Mouse (Mus musculus) urinary bladder, postnatal 4 days (tissue): Measurements from ENCODE around the gene Bcor.

Experiments
- DNase-seq, 2 experiments: peaks; one replicate each; pipeline ENCODE4 v3.0.0; 2021 to 2022; ENCODE audit warnings: low spot score in 2 of 2

The Bcor gene

DNA sequence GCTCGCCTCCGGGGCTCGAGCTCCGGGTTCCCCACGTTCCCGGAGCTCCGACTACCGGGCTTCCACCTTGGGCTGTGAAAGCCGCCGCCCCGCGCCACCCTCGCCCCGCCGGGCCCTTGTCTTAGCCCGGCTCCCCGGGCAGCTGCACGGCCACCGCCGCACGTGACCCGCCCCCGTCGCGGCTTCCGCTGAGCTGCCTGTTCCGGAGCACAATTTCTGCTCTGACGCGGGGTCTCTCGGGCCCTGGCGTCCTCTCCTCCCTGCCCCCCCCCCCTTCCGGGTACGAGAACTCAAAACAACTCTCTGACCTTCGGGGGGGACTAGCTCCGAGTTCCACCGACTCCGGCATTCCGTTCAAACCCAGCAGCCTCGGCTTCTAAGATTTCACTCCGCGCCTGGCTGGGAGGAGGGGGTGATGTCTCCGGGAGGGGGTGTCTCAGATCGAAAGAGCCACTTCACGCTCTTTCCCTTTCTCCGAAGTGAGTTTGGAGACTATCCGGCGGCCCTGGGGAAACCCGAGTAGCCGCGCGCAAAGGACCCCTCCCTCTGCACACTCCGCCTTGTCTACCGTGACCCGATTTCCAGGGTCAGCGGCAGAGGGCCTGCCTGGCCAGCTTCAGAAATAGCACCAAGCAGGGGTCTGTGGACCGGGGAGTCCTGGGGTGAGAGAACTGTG lies at the start of gene Bcor:
Gene Bcor, minus strand, starts transcription at position 375 of the 676 bp plus-strand sequence.
- peak; percentile 43 to 63 for DNase-seq

DNA sequence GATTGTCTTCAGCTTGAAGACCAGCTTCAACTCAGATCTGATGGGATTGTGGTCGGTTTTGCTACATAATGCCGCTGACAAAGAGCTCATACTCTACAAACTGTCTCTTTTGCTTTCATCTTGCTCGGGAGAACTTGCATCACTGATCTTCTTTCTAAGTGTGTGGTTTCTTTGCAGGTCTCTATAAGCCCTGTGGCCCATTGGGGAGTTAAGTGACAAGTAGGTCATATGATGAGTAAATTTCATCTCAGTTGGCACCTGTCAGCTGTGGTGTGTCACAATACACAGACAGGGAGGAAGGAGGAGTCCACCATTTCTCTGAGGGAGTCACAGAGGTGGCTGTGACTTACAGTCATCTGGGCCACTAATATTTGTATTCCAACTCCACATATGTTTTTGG lies 42.8 kb upstream of the Bcor start:
- DNase-seq: no peak

DNA sequence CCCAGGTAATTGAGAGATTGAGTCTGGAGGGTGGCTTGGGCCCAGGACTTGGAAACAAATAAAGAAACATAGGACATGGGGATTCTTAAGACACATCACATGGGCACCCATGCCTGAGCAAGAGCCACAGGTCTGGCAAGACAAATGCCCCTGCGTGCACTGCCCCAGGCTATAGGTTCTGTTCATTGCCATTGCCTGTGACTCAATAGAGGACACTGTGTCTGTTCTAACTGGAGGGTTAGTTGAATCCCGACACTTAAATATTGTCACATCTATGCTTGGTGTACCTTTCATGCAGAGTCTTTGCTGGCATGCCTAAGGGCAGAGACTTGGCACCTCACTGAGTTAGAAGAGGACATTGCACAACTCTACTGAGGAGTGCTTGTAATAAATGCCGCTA lies 41.0 kb upstream of the Bcor start:
- DNase-seq: no peak

DNA sequence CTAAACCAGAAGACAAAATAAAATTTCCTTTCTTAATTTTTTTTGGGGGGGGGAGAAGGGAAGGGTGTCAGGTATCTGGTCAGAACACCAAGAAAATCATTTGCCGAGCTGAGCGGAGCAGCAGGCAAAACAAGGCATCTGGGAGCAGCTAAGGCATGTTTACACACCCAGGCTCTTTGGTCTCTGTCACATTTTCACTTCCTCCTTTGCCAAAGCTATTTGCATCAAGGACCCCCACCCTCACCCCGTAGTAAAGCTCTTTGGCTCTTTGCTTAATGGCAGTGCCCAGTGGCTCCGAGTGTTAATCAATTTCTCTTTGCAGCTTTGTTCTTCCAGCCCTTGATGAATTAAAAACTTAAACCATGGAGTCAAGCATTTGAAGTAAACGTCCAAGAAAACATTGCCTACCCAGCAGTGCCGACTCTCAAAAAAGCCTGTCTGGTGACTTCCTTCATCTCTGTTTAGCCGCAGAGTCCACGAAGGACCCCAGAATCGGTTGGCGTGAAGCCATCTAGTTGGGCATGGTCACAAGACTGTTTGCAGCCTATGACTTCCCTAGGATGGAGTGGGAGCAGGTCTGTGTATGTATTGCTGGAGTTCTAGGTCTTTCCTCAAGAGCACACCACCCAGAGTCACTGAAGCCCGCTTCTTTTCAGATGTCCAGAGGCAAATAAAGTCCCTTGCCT lies 35.2 kb upstream of the Bcor start:
- DNase-seq: no peak

DNA sequence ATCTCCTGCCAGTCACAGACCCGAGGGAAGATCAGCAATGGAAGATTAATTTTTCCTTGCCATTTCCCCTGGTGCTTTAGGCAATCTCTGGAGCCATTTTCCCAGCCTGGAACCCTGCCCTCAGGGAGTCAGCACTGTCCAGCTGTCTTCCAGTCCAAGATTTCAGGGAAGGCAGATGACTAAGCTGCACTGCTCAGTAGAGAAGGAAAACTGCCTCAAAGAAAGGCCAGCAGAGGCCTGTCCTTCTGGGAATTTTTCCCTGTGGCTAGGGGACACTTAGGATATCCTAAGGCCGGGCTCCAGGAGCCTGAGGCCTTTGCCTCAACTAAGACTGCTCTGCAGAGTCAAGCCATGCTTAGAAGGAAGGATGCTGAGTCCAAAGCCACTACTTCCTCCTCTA lies 32.2 kb upstream of the Bcor start:
- DNase-seq: no peak

DNA sequence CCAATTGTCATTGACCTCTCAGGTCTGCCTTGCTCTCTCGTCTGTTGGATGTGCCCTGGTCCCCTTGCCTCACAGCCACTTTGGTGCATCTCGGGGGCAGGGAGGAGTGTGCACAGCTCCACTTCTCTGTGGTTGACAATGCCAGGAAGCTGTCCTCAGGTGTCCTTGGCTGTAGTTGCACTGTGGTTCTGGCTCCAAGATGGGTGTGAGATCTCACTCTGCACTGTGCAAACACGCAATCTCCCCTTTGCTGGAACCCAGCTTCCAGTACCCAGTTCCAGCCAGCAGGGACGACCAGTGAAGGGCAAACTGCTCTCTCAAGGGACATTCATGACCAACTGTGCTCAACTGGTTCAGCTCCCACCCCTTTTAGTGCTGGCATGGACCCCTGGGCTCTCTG lies 29.4 kb upstream of the Bcor start:
- no peak for DNase-seq

DNA sequence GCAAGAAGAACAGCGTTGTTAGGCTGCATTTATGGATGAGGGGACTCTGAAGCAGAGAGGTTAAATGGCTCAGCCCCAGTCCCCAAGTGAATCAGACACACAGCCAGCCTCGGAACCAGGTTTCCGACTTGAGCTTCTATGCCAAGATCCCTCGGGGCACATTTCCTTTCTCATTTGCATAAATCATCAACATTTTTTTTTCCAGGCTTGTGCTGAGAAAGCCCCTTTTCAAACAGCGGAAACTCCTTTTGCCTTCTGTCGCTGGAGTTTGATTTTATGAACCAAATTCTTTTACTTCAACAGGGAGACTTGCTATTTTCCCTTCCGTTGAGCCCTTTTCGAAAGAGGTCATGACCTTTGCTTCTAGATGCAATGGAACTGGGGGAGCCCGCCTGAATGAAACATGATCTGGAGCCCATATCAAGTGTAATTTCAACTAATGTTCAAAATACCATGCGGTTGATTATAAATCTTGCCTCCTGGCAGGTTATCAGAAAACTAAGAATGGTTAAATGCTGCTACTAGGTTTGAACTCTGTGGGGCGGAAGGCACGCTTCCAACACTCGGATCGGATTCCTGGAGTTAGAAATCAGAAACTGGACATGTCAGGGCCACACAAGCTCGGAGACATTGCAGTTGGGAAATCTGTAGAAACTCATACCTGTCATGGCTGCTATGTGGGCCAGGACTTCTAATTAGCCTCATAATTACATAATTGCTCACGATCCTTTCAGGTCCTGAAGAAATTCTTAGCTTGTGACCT lies 15.2 kb upstream of the Bcor start:
- no peak for DNase-seq

DNA sequence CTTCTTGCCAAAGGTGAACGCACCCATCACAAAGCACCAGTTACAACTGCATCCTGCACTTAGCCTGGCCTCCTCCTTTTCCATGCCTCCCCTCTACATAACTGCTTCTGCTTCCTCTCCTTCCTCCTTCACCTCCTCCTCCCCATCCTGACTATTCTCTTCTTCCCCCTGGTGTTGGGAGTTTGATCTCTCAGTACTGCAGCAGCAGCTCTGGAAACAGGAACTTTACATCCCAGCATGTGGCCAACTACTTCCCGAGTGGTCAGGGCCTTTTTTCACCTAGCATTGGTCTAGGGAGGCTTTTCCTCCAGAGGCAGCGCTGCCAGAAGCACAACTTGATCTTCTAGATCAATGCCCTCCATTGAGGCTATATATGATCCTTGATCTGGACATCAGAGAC lies 10.0 kb upstream of the Bcor start:
- DNase-seq: no peak

DNA sequence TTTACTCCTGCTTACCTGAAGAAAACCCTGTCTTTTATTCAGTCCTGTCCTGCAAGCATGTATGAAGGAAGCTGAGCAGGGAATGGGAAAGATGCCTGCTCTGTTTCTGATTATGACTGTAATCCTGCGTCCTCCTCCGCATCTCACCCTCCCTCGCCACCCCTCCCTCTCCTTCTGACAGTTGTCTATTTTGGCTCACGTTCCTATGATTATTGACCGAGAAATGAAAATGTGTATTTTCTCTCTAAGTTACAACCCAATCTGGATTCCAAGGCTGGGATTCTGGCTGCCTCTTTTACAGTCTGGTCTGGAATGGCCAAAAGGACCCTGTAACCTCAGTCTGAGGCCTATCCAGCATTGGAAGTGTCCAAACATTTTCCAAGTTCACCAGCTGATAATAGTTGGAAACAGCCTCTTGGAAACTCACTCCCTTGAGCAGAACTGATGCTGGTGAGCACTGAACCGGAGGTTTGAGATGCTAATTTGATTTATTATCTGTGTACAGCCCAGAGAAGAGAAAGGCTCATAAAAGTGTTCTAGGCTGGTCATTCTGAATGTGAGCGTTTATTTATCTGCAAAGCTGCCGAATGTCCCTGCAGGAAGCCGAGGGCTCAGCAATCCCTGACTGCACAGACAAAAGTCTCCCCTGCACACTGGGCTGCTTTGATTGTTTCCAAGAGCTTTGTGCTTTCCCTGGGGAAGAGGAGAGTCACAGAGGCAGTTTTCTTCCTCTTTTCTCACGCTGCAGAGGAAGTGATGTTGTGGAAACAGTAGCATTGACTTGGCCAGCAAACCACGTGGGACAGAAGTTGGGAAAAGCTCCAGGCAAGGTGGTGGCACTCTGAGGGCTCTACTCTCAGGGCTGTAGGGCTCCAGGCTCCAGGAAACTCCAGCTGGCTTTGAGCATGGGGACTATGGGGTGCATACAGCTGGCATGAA lies 4.7 kb upstream of the Bcor start:
- DNase-seq: no peak

DNA sequence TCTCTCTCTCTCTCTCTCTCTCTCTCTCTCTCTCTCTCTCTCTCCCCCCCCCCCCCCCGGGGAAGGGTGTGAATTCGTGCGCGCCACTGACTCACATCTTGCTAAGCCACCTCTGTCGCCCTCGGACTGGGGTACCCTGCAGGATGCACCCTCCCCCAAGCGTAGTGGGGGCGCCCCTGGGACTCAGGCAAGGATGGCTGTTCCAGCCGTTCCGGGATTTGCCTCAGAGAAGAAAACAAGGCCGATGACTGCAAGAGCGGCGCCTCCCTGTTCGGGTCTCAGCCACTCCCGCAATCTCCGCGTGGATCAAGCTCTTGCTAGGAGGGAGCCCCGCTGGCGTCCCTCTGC lies 647 bp downstream of the Bcor start:
- DNase-seq: no peak

DNA sequence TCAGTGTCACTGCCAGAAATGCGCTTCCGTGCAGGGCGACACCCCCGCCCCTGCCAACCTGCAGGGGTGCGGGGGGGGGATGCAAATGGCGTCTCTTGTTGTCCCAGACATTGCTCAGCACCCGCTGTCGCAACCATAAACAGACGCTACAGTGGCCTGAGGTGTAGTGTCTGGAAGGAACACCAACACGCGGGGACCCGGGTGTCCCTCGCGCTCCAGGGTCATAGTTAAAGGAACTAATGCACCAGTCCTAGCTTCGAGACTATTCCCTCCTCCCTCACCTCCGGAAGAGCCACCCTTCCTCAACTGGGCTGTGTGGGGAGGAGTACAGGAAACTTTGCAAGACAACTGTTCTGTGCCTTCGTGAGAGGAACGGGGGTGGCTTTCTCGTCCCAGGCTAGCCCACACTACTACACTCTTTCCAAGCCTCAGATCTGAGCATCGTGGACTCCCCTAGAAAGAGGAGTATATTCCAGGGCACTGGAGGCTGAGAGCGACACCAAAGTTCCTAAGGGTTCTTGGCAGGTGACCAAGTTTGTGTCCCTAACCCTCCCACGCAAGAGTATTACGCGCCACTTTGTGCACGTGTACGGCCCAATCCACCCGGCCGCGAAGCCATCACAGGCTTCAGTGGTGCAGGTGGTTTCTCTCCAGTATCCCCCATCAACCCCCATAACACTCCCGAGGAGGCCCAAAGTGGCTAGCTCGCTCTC lies 1.2 kb downstream of the Bcor start:
- DNase-seq: no peak

DNA sequence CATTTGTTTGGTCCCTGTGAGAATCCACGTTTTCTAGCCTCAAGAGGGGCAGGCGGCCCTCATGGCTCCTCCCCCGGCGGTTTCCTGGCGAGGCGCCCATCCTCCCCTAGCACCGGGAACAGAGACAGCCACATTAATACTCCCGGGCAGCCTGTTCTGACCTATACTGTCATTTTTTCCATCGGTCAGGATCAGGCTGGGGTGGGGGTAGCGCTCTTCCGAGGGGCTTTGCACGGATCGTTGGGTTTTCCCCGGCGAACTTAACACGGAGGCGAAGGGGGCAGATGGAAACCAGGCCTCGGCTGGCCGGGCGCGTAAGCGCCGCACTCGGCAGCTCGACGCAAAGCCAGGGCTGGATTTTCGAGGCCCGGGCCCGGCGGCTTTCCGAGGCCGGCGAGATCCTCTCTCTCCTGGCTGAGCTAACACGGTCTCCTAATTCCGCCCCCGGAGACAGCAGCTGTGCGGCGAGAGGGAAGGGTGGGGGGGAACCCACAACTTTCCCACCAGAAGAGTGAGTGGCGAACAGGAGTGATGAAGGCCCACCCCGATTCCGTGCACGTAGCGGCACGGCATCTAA lies 1.8 kb downstream of the Bcor start:
- DNase-seq: peak; percentile 61 to 74

DNA sequence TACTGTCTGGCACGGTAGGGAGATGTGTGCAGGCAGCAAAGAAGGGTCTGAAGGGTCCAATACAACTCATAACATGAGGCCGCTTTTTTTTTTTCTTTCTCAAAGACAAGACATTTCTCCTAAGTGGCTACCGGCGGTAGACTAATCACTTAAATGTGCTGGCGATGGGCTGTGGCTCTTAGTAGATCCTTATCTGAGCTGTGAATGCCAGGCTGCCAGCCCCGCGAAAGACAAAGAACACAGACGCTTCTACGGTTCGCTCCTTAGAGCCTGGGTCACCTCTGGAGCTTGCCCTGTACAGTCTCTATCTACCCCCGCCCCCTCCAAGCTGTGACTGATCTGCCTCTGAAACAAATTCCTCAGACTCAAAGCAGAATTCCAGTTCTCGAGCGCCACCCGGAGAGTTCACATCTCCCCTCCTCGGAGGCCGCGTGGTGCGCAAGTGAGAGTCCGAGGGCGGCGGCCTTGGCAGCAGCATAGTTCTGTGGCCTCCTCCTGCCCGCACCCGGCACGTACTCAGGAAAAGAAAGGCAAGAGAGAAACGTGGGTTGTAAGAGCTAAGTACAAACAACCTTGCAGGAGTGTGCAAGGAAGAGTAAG lies 2.7 kb downstream of the Bcor start:
- DNase-seq: peak in 1 of 2 experiments; percentile 36

DNA sequence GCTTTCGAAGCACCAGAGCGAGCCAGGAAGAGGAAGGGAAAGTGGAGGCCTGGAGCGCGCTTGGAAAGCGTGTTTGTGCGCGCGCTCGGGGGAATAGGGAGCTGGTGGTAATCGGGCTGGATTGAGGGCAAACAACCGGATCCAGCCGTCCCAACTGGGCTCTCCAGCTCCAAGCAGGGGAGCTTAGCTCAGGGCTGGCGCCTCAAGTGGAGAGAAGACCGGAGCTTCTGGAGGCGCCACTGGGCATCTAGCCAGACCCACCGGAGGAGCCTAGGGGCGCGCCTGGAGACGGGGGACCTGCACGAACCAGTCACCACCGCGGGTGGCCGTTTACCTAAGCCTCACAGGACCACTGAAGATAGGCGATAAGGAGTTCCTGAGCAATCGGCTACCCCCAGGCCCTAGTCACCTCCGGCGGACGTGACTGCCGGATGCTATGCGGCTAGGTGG lies 4.3 kb downstream of the Bcor start:
- peak in 1 of 2 experiments; percentile 66 for DNase-seq

DNA sequence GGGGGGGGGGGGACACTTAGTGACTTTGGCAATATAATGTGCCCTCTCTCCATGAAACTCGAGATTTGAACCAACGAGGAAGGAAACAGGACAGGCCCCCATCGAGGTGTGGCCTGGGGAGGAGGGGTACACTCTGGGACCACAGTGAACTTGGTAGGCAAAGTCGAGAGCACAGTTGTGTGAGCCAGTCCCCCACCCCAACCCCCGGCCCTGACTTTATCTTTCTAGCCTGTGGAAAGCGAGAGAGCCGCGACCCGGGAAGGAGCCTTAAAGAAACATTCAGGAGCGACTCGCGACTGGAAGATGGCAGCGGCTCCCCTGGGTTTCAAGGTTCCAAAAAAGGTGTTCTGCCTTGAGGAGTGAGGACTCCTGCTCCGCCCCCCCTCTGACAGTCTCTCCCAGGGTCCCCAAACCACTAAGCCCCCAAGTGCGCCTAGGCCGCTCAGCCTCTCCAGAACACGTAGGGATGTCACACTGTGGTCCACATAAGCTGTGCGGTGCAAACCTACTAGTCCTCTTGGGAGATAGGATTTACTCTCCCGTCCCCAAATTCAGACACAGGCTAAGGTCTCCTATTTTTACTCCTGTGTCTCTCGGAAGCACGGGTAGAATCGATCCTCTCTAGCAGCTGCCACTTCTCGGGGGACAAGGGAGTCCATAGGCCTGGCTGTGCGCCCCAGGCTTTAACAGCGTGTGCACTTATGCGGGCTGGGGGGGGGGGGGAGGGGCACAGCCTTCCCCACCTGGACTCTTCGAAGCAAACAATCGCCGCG lies 4.9 kb downstream of the Bcor start:
- no peak for DNase-seq

DNA sequence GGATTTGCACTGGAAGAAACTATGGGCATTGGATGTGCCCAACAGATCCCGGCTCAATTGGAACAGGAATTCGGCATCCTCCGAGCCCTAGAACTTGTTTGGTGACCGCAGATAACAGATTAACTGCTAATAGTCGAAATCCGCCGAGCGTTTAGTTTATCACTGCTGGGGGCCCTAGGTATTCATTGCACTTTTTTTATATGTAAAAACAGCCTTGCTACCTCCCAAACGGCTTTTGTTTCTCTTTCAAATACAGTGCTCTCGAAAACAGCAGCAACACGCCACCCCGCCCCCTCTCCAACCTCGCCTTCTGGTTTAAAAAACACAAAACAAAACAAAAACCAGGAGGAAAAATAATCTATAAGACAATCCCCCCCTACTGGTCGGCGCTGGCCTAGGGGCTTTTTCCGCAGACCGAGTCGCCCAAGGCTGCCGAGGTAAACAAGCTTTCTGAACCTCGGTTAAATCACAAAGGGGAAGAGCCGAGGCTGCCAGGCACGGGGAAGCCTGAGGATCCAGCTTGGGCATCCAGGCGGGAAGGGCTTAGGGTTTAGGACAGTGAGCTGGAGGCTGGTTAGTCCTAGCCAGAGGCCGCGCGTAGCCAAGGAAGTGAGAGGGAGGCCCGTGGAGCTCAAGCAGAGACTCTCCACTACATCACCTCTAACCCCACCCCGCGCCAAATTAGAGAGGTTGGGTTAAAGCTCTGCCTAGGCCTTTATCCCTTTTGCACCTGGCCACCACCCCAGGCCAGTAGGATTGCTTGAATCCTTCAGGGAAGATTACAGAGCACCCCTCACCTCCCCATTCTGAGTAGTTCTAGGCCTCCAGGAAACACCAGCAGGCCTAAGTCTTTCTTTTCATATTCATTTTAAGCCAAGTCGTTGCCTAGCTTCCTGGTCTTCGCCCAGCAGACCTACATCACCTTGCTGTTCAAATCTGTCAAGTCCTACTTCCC lies 6.7 kb downstream of the Bcor start:
- DNase-seq: no peak

DNA sequence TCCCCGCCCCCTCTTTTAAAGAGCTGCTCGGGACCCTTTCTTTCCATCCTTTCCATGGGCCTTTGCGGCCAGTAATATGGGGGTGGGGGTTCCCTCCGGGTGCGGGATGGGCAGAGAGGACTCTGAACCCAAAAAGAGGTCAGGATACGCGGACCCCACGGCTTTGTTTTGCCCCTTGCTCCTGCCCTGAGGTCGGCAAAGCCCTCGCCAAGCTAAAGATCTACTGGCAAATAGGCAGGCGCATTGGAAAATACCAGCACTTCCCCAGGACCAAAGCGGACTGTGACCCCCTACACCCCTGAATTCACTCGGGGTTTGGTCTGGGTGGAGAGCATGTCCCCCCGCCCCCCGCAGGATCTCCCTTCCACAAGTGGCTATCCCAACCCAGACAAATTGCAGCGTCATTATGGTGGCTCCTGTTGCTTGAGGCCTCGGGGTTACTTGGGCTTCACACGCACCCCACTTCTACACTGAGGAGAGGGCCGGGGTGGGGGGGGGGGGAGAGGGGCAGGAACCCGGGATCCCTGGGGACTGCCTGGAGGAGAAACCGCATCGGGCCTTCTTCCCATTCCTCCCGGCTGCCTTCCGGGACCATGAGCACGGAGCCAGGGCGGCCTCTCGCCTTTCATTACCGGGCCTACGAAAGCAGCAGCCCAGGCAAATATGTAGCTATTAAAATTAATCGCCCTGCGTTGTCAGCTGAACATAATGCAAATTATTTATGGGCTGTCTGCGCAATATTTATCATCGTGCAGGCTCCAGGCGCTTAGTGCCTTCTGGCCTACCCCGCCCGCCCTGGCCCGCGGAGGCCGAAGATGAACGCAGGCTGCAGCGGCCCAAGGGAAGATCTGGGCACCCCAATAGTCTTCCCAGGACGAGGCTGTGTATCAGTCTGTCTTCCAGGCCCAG lies 7.9 kb downstream of the Bcor start:
- DNase-seq: no peak
